Mouse (Mus musculus) kidney, postnatal 0 days (tissue): ENCODE results near the gene Syne2. TPM values are rescaled to one million over a fixed set of nuclear protein-coding genes. Genes with fewer than 3 reads are reported as not detected.

Experiments used
- ATAC-seq: fragments of 200-750 bp; cut with Nextera tagmentation; replicated peaks from 2 replicates; pipeline ENCODE4 v1.8.0; 2017; ENCODE audit warnings: low read depth, moderate number of reproducible peaks, moderate TSS enrichment, moderate library complexity; ENCODE audit not compliant: low FRiP score
- DNase-seq: peaks from one replicate; pipeline ENCODE4 v3.0.0-alpha.2; 2016; ENCODE audit warnings: low spot score
- H3K27ac ChIP-seq: fragments of 300-500 bp; sonication (generic); 2 replicates; pipeline ENCODE4 v1.5.1; 2014; ENCODE audit warnings: mild to moderate bottlenecking
- H3K27me3 ChIP-seq: fragments of 300-500 bp; sonication (generic); 2 replicates; pipeline ENCODE4 v1.6.1; 2014; ENCODE audit warnings: low read length, mixed read lengths; ENCODE audit not compliant: insufficient read depth
- H3K36me3 ChIP-seq: fragments of 300-500 bp; sonication (generic); 2 replicates; pipeline ENCODE4 v1.6.1; 2014; ENCODE audit warnings: low read length, mixed read lengths; ENCODE audit not compliant: insufficient read depth
- H3K4me1 ChIP-seq: fragments of 300-500 bp; sonication (generic); replicated peaks from 2 replicates; pipeline ENCODE4 v1.6.1; 2014; ENCODE audit warnings: antibody characterized with exemption, low read length, mixed read lengths; ENCODE audit not compliant: insufficient read depth
- H3K4me2 ChIP-seq: fragments of 300-500 bp; sonication (generic); 2 replicates; pipeline ENCODE4 v1.6.1; 2014; ENCODE audit warnings: mild to moderate bottlenecking, low read length, moderate library complexity, mixed read lengths
- H3K4me3 ChIP-seq: fragments of 300-500 bp; sonication (generic); replicated peaks from 2 replicates; pipeline ENCODE4 v1.5.1; 2014; ENCODE audit warnings: low read depth, low read length
- H3K9ac ChIP-seq: fragments of 300-500 bp; sonication (generic); 2 replicates; pipeline ENCODE4 v1.6.1; 2014; ENCODE audit warnings: low read depth, low read length
- H3K9me3 ChIP-seq: fragments of 300-500 bp; sonication (generic); replicated peaks from 2 replicates; pipeline ENCODE4 v1.6.1; 2016; ENCODE audit warnings: low read length, inconsistent platforms, mixed read lengths
- CTCF ChIP-seq: IDR thresholded peaks from 2 replicates; pipeline ENCODE4 v1.5.1; 2016; ENCODE audit warnings: antibody characterized with exemption, low read depth, mild to moderate bottlenecking, moderate library complexity
- WGBS: fragments of 180-500 bp; shearing (Covaris S2); extraction: QIAGEN DNeasy Blood & Tissue Kit; methylation state at CpG from one replicate; pipeline ENCODE4 v1.1.7; 2014; 5-methylcytosine and 5-hydroxymethylcytosine counted together
- polyA plus RNA-seq: library from polyadenylated mRNA; unstranded; fragments of >200 nt; fragmentation: Nextera tagmentation; extraction: Ambion mirVana; gene quantifications from 2 replicates; pipeline ENCODE4 v1.2.1, GENCODE M21; 2015

Gene Syne2
- polyA plus RNA-seq, 1 experiment from 2014 or later = 37.2 TPM

DNA sequence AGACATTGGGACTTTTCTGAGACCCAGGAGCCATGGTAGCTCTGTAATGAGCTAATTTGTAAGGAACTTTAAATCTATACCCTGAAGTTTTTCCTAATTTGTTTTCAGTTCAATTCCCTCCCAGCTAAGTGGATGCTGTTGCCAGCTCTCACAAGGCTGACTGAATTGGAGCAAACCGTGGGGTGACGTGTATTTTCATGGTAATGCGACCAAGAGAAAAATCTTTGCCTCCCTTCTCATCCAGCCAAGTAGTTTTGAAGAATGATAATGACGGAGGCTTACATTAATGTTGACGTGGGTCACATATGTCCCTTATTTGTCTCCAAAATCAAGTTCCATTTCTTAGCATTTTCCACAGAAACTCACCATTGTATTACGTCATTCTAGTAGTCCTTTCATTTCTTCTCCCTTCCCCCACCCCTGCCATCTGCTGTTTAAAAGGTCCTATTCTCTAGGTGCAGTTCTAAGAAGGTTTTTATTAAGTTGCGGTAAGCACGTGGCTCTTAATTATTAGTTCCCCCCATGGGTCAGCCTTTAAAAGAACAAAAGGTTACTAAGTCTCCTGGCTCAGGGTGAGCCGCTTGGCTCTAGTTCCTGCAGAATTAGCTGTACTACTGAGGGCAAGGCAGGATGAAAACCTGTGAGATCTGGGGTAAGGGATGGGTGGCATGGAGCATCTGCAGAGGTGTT, 55.8 kb downstream of the Syne2 start:
- no peaks in the 10 kb centered on the region for H3K27me3 ChIP-seq
- H3K4me1 ChIP-seq = peaks cover 13% of the 10 kb centered on the region; the same call in 1 of the 2 replicates
- 44% methylated on average over 9 of the region's 9 CpGs for WGBS
- H3K4me2 ChIP-seq = no peak overlapping the region
- DNase-seq (no peak), ATAC-seq (no peak)
- H3K36me3 ChIP-seq = no peaks in the 10 kb centered on the region
- 0 out of 2 replicates have a peak overlapping the region, but pooled peaks have one; percentile 8 for H3K27ac ChIP-seq
- H3K9ac ChIP-seq = no peak overlapping the region
- no peak overlapping the region for H3K4me3 ChIP-seq
- no peak for TF ChIP-seq CTCF
- no peaks in the 10 kb centered on the region for H3K9me3 ChIP-seq

DNA sequence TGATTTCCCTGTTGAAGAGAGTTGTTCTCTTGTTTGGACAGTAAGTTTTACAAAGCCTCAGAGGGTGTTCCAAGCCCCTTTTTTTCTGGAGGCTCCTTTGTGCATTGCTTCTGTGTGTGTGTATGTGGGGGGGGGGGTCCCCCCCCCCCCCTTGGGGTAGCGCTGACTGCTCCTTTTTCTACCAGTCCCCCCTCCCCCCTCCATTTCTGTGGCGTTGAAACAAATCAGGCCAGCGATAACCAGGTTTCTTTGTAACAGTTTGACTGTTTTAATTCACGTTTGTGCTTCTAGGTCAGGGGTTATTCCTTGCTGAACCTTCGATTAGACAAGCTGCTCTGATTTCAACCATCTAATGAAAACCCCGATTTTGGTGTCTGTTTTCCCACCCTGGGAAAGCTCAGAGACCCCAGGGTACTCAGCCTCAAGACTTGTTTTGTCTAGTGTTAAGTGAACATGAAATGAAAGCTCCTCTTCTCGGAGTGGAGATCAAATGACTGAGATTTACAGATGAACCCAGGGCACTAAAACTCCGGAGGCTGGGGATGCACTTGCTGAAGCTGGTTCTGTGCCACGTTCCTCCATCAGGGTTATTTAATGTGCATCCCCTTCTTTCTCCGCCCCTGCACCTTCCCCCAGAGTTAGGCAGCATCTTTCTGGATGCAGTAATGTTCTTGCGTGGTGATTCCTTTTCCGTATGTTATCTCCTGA, 56.5 kb downstream of the Syne2 start:
- DNase-seq = no peak
- Histone ChIP-seq H3K27ac (0 out of 2 replicates have a peak overlapping the region, but pooled peaks have one; percentile 8), H3K36me3 (no peaks in the 10 kb centered on the region), H3K4me2 (peak overlapping the region; percentile 27; the same call in 1 of the 2 replicates), H3K4me1 (peaks cover 8% of the 10 kb centered on the region; the same call in 1 of the 2 replicates), H3K4me3 (no peak overlapping the region), H3K9ac (no peak overlapping the region), H3K9me3 (no peaks in the 10 kb centered on the region), H3K27me3 (no peaks in the 10 kb centered on the region)
- ATAC-seq = no peak
- WGBS = 28% methylated on average over 12 of the region's 12 CpGs
- no peak for TF ChIP-seq CTCF

DNA sequence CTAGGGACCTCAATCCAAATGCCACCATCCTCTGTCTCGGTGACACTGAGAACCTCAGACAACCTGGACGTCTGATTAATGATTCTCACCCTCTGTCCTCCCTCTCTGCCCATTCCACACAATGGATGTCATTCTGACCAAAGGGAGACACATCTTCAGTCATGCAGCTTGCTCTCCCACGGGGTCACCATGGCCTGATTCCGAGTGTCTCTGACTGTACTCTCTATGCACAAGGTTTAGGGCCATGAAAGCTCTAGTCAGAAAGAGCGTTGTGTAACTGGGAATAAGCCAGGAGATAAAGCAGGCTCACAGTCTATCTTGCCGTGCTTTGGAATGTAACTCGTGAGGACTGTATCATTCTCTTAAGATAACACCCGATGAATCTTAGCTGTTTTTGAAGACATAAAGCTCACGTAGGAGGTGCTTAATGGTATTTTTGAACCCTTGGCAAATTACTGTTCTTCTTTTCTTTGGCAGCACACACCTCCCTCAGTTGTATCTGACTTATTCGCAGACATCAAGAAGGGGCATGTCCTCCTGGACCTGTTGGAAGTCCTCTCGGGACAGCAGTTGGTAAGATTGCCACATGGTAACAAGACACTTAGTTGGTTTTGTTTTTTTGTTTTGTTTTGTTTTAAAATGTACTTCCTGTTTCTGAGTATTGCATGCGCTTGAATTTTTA, 61.8 kb downstream of the Syne2 start:
- ATAC-seq (no peak), DNase-seq (no peak)
- Histone ChIP-seq H3K4me2 (no peak overlapping the region), H3K36me3 (peaks cover 13% of the 10 kb centered on the region; the same call in 1 of the 2 replicates), H3K4me1 (no peaks in the 10 kb centered on the region), H3K9ac (no peak overlapping the region), H3K27ac (no peak overlapping the region), H3K27me3 (no peaks in the 10 kb centered on the region), H3K9me3 (no peaks in the 10 kb centered on the region), H3K4me3 (no peak overlapping the region)
- 61% methylated on average over 12 of the region's 12 CpGs for WGBS
- no peak for TF ChIP-seq CTCF

DNA sequence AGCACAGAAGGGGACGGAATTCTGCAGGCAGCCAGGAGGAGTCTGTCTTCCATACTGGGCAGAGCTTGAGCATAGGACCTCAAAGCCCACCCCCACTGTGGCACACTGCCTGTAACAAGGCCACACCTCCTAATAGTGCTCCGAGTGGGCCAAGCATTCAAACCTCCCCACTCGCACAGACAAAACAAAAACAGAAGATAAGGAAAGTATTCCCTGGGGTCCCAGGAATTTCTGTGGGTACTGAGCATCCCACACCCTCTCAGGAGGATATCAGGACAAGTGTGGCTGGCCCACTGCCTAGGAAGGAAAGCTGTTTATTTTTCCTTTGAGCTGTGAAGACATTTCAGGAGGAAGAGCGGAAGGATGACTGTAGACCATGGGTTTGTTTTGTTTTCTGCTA, 63.6 kb downstream of the Syne2 start:
- no peak overlapping the region for H3K4me2 ChIP-seq
- peaks cover 13% of the 10 kb centered on the region; the same call in 1 of the 2 replicates for H3K36me3 ChIP-seq
- ATAC-seq = no peak
- no peak overlapping the region for H3K9ac ChIP-seq
- no peaks in the 10 kb centered on the region for H3K27me3 ChIP-seq
- 51% methylated on average over 4 of the region's 4 CpGs for WGBS
- no peak for TF ChIP-seq CTCF
- no peak overlapping the region for H3K27ac ChIP-seq
- no peaks in the 10 kb centered on the region for H3K4me1 ChIP-seq
- no peak overlapping the region for H3K4me3 ChIP-seq
- no peak for DNase-seq
- H3K9me3 ChIP-seq = no peaks in the 10 kb centered on the region

DNA sequence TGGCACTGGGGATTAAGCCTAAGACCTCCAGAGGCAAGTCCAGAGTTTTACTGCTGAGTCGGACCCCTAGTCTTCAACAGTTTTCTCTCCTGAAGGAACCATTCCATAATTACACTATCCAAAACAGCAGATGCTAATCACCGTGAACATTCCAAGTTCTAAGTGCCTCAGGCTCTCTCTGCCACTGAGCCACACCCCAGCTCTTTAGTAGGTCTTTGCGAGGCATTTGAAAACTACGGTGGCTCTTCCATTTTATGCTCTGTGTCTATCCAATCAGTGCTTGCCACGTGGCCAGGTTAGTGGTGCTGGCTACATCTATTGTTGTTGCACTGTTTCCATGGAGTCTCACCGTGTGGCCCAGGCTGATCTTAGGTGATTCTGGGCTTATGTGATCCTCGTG, 68.2 kb downstream of the Syne2 start:
- Histone ChIP-seq H3K27me3 (no peaks in the 10 kb centered on the region), H3K36me3 (peaks cover 25% of the 10 kb centered on the region; the same call in 1 of the 2 replicates), H3K9ac (no peak overlapping the region), H3K9me3 (no peaks in the 10 kb centered on the region), H3K4me1 (no peaks in the 10 kb centered on the region), H3K4me3 (no peak overlapping the region), H3K4me2 (no peak overlapping the region), H3K27ac (no peak overlapping the region)
- no peak for TF ChIP-seq CTCF
- DNase-seq (no peak), ATAC-seq (no peak)
- 77% methylated on average over 7 of the region's 7 CpGs for WGBS

DNA sequence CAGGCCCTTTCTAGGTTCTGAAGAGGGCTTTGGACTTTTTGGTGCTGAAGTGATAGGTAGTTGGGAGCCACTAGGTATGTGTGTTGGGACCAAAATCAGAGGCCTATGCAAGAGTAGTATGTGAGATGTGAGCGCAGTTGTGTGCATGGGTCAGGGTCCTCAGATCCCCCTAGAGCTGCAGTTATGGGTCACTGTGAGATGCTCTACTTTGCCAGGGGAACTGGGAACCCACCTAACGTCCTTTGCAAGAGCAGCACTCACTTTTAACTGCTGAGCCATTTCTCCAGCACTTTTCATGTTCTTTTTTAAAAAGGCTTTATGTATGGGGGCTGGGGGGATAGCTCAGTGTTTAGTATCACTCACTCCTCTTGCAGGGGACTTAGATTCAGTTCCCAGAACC, 69.0 kb downstream of the Syne2 start:
- no peak overlapping the region for H3K4me3 ChIP-seq
- TF ChIP-seq CTCF = no peak
- peaks cover 20% of the 10 kb centered on the region; the same call in 1 of the 2 replicates for H3K36me3 ChIP-seq
- H3K9me3 ChIP-seq = no peaks in the 10 kb centered on the region
- ATAC-seq (no peak), DNase-seq (no peak)
- H3K4me2 ChIP-seq = no peak overlapping the region
- no peaks in the 10 kb centered on the region for H3K27me3 ChIP-seq
- WGBS = 91% methylated on average over 2 of the region's 2 CpGs
- H3K4me1 ChIP-seq = no peaks in the 10 kb centered on the region
- H3K27ac ChIP-seq = no peak overlapping the region
- H3K9ac ChIP-seq = no peak overlapping the region
